7 mouse cellular contexts compared by ENCODE assay signal in genomic region chrX:59566017-59566679, GRCm38 (mm10). TPM values are rescaled to one million over a fixed set of nuclear protein-coding genes. Genes with fewer than 3 reads are reported as not detected.
DNase-seq lines count a peak whose midpoint lies in the region; ATAC-seq and TF ChIP-seq lines count a peak whose summit lies in the region.

No protein-coding gene starts in this region.

- H3K36me3 ChIP-seq in spleen, adult 2 months (ENCODE audit: control insufficient read depth, insufficient read depth, low read length) = no peaks in the 10 kb centered on the region
- no peaks in the 10 kb centered on the region for H3K36me3 ChIP-seq in heart, embryonic 15.5 days
- H3K36me3 ChIP-seq in limb, embryonic 14.5 days (ENCODE audit: control insufficient read depth, insufficient read depth, low read length) = no peaks in the 10 kb centered on the region
- H3K36me3 ChIP-seq in splenic B cell, adult 2 months (ENCODE audit: control insufficient read depth, insufficient read depth, low read length, poor library complexity, severe bottlenecking) = no peaks in the 10 kb centered on the region

- no peak for TF ChIP-seq CTCF in spleen, adult 2 months (IDR thresholded peaks at IDR 0.05; ENCODE audit: extremely low read depth, insufficient read depth, insufficient read length, insufficient replicate concordance)

- H3K4me2 ChIP-seq in heart, embryonic 15.5 days = peak overlapping the region; percentile 72
- peak overlapping the region; percentile 62 for H3K4me2 ChIP-seq in limb, embryonic 14.5 days (replicated peaks; ENCODE audit: low read depth, low read length, severe bottlenecking)

- H3K9ac ChIP-seq in heart, embryonic 15.5 days = 0 out of 2 replicates have a peak overlapping the region, but pooled peaks have one; percentile 28
- H3K9ac ChIP-seq in limb, embryonic 14.5 days (ENCODE audit: low read depth, low read length, severe bottlenecking) = no peak overlapping the region

- no peak for DNase-seq in spleen, adult 2 months (ENCODE audit: low read depth in 1 of 2, low spot score in 2 of 2)
- no peak for DNase-seq in spleen, adult 12 weeks (ENCODE audit: low spot score)
- DNase-seq in cerebellum, postnatal 36 days = peak; percentile 28 to 32
- DNase-seq in limb, embryonic 14.5 days (ENCODE audit: low spot score) = no peak
- peak; percentile 17 for DNase-seq in splenic B cell, adult 2 months (ENCODE audit: low read depth, low spot score)
- DNase-seq in gastrocnemius, adult 8-10 months (ENCODE audit: low spot score in 2 of 2) = no peak

- H3K9me3 ChIP-seq in heart, embryonic 15.5 days (replicated peaks) = no peaks in the 10 kb centered on the region
- H3K9me3 ChIP-seq in limb, embryonic 14.5 days (ENCODE audit: control insufficient read depth, low read length) = no peaks in the 10 kb centered on the region

- no peak; the same call in 1 of the 2 replicates for ATAC-seq in heart, embryonic 15.5 days (replicated peaks; ENCODE audit: insufficient number of reproducible peaks, insufficient read depth, low FRiP score, low read depth)
- no peak for ATAC-seq in limb, embryonic 14.5 days (ENCODE audit: low FRiP score, low read depth)

- H3K4me1 ChIP-seq in spleen, adult 2 months (ENCODE audit: control insufficient read depth, insufficient read depth, insufficient read length) = peaks cover 3% of the 10 kb centered on the region; the same call in 1 of the 2 replicates
- no peaks in the 10 kb centered on the region for H3K4me1 ChIP-seq in heart, embryonic 15.5 days (replicated peaks)
- H3K4me1 ChIP-seq in limb, embryonic 14.5 days (ENCODE audit: control insufficient read depth, insufficient read depth, low read length) = no peaks in the 10 kb centered on the region

- WGBS in spleen, adult 2 months = 36% methylated on average over 18 of the region's 18 CpGs
- 20% methylated on average over 18 of the region's 18 CpGs for WGBS in heart, embryonic 15.5 days
- WGBS in limb, embryonic 14.5 days = 34% methylated on average over 16 of the region's 18 CpGs

- H3K27ac ChIP-seq in spleen, adult 2 months (ENCODE audit: insufficient read depth, low read length) = no peak overlapping the region
- H3K27ac ChIP-seq in heart, embryonic 15.5 days = no peak overlapping the region; the same call in 1 of the 2 replicates
- H3K27ac ChIP-seq in limb, embryonic 14.5 days (replicated peaks; ENCODE audit: low read depth, low read length) = no peak overlapping the region

- TF ChIP-seq POLR2A in spleen, adult 2 months (IDR thresholded peaks at IDR 0.05; ENCODE audit: low read depth, low read length) = no peak
- TF ChIP-seq POLR2A in limb, embryonic 14.5 days (IDR thresholded peaks at IDR 0.05; ENCODE audit: borderline replicate concordance, extremely low read depth, insufficient read depth, insufficient read length) = no peak

- H3K4me3 ChIP-seq in spleen, adult 2 months (ENCODE audit: extremely low read depth, insufficient read depth, insufficient read length) = peak overlapping the region; percentile 62
- peak overlapping the region; percentile 62 for H3K4me3 ChIP-seq in heart, embryonic 15.5 days
- H3K4me3 ChIP-seq in limb, embryonic 14.5 days (replicated peaks; ENCODE audit: low read length) = peak overlapping the region; percentile 44

- H3K27me3 ChIP-seq in spleen, adult 2 months (ENCODE audit: control insufficient read depth, insufficient read depth, low read length) = no peaks in the 10 kb centered on the region
- no peaks in the 10 kb centered on the region; the same call in 1 of the 2 replicates for H3K27me3 ChIP-seq in heart, embryonic 15.5 days
- no peaks in the 10 kb centered on the region; the same call in 1 of the 2 replicates for H3K27me3 ChIP-seq in limb, embryonic 14.5 days (ENCODE audit: control insufficient read depth, insufficient read depth, low read length)
- H3K27me3 ChIP-seq in splenic B cell, adult 2 months (ENCODE audit: control insufficient read depth, insufficient read depth, low read length, poor library complexity, severe bottlenecking) = no peaks in the 10 kb centered on the region

RNA-seq across cellular contexts. Expression of gene Fgf13, which starts 1.7 kb away (rescaled TPM):
- 1.0 and 1.2 TPM in 2 replicates for polyA plus RNA-seq in spleen, adult 2 months (2012; rRNA removed)
- polyA plus RNA-seq in heart, embryonic 15.5 days (2015; fragmentation: Nextera tagmentation; extraction: Ambion mirVana) = 69.0 and 82.6 TPM in 2 replicates
- 12.0 and 13.5 TPM in 2 replicates for polyA plus RNA-seq in limb, embryonic 14.5 days (2012; rRNA removed)
- polyA plus RNA-seq in limb, embryonic 14.5 days (2014; fragmentation: Nextera tagmentation; extraction: Ambion mirVana) = 14.4 and 15.6 TPM in 2 replicates
- total RNA-seq in gastrocnemius, adult 8-10 months (2022) = 10 to 100 TPM; 59.7 to 68.0 (median 65.9) TPM

Comparison
In these comparisons a context has a peak if more than half of its experiments do, and no peak if none do; other contexts are left out.
1. DNase-seq: peak in cerebellum, postnatal 36 days (2 of 2) and splenic B cell, adult 2 months (single experiment); none in spleen, adult 2 months (0 of 2), spleen, adult 12 weeks (single experiment), limb, embryonic 14.5 days (single experiment) and gastrocnemius, adult 8-10 months (0 of 2).
2. Peak in every context shown above with its lines, with median percentiles within 50 percentile points of each other: H3K4me3 ChIP-seq.